Mouse (Mus musculus): ENCODE results near the gene Ero1lb.
"Not testable (repeated sequence)": the region's sequence is repeated elsewhere in the genome, so short reads cannot be mapped to it uniquely, and the experiment has no call there.

GRCm38 (mm10) chr13:12610206-12610605, 44.5 kb downstream of the Ero1lb start:
- not testable (repeated sequence) for TF ChIP-seq POLR2A (IDR thresholded peaks at IDR 0.05; ENCODE audit: insufficient read depth, low read depth, low read length); CTCF (IDR thresholded peaks at IDR 0.05)

All from heart, adult 2 months (tissue).